Mouse (Mus musculus) heart, embryonic 13.5 days (tissue): ENCODE data around the gene Olfr1344. TPM values are rescaled to one million over a fixed set of nuclear protein-coding genes. Genes with fewer than 3 reads are reported as not detected.

Source experiments
- ATAC-seq: fragments of 200-750 bp; cut with Nextera tagmentation; 2 replicates; pipeline ENCODE4 v1.8.0; 2017; ENCODE audit warnings: moderate TSS enrichment; ENCODE audit not compliant: insufficient number of reproducible peaks, low FRiP score, low TSS enrichment; ENCODE audit errors: extremely low read depth
- H3K27ac ChIP-seq: fragments of 300-500 bp; sonication (generic); replicated peaks from 2 replicates; pipeline ENCODE4 v1.5.1; 2015; ENCODE audit warnings: moderate library complexity, mild to moderate bottlenecking, inconsistent platforms
- H3K27me3 ChIP-seq: fragments of 300-500 bp; sonication (generic); replicated peaks from 2 replicates; pipeline ENCODE4 v1.6.1; 2015; ENCODE audit warnings: mild to moderate bottlenecking, inconsistent platforms
- H3K36me3 ChIP-seq: fragments of 300-500 bp; sonication (generic); 2 replicates; pipeline ENCODE4 v1.6.1; 2015; ENCODE audit warnings: mild to moderate bottlenecking, inconsistent platforms
- H3K4me1 ChIP-seq: fragments of 300-500 bp; sonication (generic); 2 replicates; pipeline ENCODE4 v1.6.1; 2015; ENCODE audit warnings: inconsistent platforms
- H3K4me2 ChIP-seq: fragments of 300-500 bp; sonication (generic); 2 replicates; pipeline ENCODE4 v1.6.1; 2015; ENCODE audit warnings: inconsistent platforms, mild to moderate bottlenecking, moderate library complexity
- H3K4me3 ChIP-seq: fragments of 300-500 bp; sonication (generic); 2 replicates; pipeline ENCODE4 v1.5.1; 2015; ENCODE audit warnings: moderate library complexity, mild to moderate bottlenecking, inconsistent platforms
- H3K9ac ChIP-seq: fragments of 300-500 bp; sonication (generic); 2 replicates; pipeline ENCODE4 v1.6.1; 2015; ENCODE audit warnings: inconsistent platforms, mild to moderate bottlenecking, moderate library complexity
- H3K9me3 ChIP-seq: fragments of 300-500 bp; sonication (generic); 2 replicates; pipeline ENCODE4 v1.6.1; 2016; ENCODE audit warnings: inconsistent platforms
- WGBS: fragments of 180-500 bp; shearing (Covaris S2); methylation state at CpG from one replicate; pipeline ENCODE4 v1.1.7; 2015; ENCODE audit warnings: mixed read lengths; 5-methylcytosine and 5-hydroxymethylcytosine counted together
- polyA plus RNA-seq: library from polyadenylated mRNA; unstranded; fragments of >200 nt; fragmentation: Nextera tagmentation; extraction: Ambion mirVana; gene quantifications from 2 replicates; pipeline ENCODE4 v1.2.1, GENCODE M21; 2015

The Olfr1344 gene
- not detected in 2 replicates for polyA plus RNA-seq

DNA sequence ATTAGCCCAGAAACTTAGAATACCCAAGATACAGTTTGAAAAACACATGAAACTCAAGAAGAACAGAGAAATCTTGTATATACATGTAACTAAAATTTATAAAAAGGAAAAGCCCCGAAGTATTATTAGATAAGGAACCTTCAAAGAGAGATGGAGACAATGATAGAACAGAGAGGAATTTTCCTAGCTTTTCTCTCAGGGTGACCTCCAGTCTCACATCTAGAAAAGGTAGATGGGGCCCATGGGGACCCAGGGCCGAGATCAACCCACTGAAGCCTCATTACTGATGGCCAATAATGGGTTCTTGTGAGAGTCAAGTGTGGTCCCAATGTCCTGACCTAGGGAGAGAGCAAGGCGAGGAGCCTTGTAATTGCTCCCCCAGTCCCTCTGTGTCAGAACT lies at the start of gene Olfr1344:
Gene Olfr1344 (plus strand): TSS at position 301 of the 400 bp plus-strand sequence.
- Histone ChIP-seq H3K4me3 (no peak within 1 kb of the TSS), H3K9me3 (no peaks in the 10 kb centered on the region; the same call in 1 of the 2 replicates), H3K27me3 (no peaks in the 10 kb centered on the region), H3K4me2 (no peak within 1 kb of the TSS), H3K4me1 (no peaks in the 10 kb centered on the region), H3K27ac (no peak within 1 kb of the TSS), H3K9ac (no peak within 1 kb of the TSS), H3K36me3 (no peaks in the 10 kb centered on the region)
- WGBS: 60% methylated on average over 3 of the region's 3 CpGs
- ATAC-seq: no peak

DNA sequence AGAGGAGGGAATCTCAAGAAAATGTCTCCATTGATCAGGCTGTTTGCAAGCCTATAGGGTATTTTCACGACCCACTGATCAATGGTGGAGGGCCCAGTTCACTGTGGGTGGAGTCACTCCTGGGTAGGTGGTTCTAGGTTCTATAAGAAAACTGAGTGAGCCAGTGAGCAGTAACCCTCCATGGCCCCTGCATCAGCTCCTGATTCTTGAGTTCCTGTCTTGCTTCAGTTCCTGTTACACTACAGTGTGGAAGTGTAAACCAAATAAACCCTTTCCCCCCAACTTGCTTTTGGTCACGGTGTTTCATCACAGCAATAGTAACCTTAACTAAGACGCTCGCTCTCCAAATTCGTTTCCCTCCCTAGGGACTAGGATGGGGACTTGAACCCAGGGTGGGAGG lies 49.5 kb upstream of the Olfr1344 start:
- ATAC-seq: no peak
- Histone ChIP-seq H3K9me3 (no peaks in the 10 kb centered on the region; the same call in 1 of the 2 replicates), H3K27ac (no peak overlapping the region), H3K27me3 (no peaks in the 10 kb centered on the region), H3K36me3 (peaks cover 67% of the 10 kb centered on the region), H3K4me3 (no peak overlapping the region), H3K4me1 (peaks cover 5% of the 10 kb centered on the region), H3K4me2 (no peak overlapping the region), H3K9ac (no peak overlapping the region)
- 82% methylated on average over 5 of the region's 5 CpGs for WGBS

DNA sequence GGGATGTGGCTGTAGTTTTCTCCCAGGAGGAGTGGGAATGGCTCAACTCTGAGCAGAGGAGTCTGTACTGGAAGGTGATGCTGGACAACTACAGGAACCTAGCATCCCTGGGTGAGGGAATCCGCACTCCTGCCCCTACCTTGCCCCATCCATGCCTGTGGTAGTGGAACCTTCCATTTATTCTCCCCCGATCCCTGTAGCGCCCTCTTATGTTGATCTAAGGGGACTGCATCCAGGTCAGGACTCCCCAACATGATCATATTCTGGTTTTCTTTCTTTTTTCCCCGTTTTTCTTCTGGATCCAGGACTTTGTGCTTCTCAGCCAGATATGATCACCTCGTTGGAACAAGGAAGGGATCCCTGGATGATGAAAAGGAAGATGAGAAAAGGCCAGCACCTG lies 49.0 kb upstream of the Olfr1344 start:
- 0 out of 2 replicates have a peak, but pooled peaks cover under 1% of the 10 kb centered on the region for H3K4me1 ChIP-seq
- 57% methylated on average over 5 of the region's 5 CpGs for WGBS
- no peak for ATAC-seq

GRCm38 (mm10) chr7:6397996-6398975 lies 40.2 kb upstream of the Olfr1344 start, which contains the start of gene Smim17:
Gene Smim17, plus strand, starts transcription at chr7:6398715.
- no peak for ATAC-seq
- Histone ChIP-seq H3K9me3 (peaks cover 2% of the 10 kb centered on the region; the same call in 1 of the 2 replicates), H3K9ac (peak within 1 kb of the TSS; percentile 77), H3K27ac (no peak within 1 kb of the TSS), H3K27me3 (no peaks in the 10 kb centered on the region), H3K4me2 (peak within 1 kb of the TSS; percentile 74), H3K36me3 (peaks cover 30% of the 10 kb centered on the region), H3K4me3 (peak within 1 kb of the TSS; percentile 60), H3K4me1 (peaks cover 9% of the 10 kb centered on the region; the same call in 1 of the 2 replicates)
- 23% methylated on average over 25 of the region's 25 CpGs for WGBS

More for the DNA sequence above, 49.0 kb upstream of the Olfr1344 start:
- no peaks in the 10 kb centered on the region for H3K27me3 ChIP-seq
- peaks cover 71% of the 10 kb centered on the region for H3K36me3 ChIP-seq
- no peak overlapping the region for H3K4me3 ChIP-seq
- no peak overlapping the region for H3K4me2 ChIP-seq
- H3K27ac ChIP-seq: no peak overlapping the region
- no peak overlapping the region for H3K9ac ChIP-seq
- peaks cover under 1% of the 10 kb centered on the region; the same call in 1 of the 2 replicates for H3K9me3 ChIP-seq

GRCm38 (mm10) chr7:6410043-6410442 lies 28.4 kb upstream of the Olfr1344 start, which contains the start of gene Gm20715:
Gene Gm20715, plus strand, starts transcription at chr7:6410277.
- Histone ChIP-seq H3K27ac (no peak within 1 kb of the TSS), H3K9me3 (peaks cover 4% of the 10 kb centered on the region), H3K36me3 (no peaks in the 10 kb centered on the region), H3K27me3 (peaks cover 6% of the 10 kb centered on the region), H3K4me3 (no peak within 1 kb of the TSS), H3K4me1 (no peaks in the 10 kb centered on the region), H3K4me2 (no peak within 1 kb of the TSS), H3K9ac (no peak within 1 kb of the TSS)
- ATAC-seq: peak; percentile 66; the same call in 1 of the 2 replicates
- 1% methylated on average over 17 of the region's 17 CpGs for WGBS

GRCm38 (mm10) chr7:6414626-6415441 lies 23.7 kb upstream of the Olfr1344 start:
- no peak for ATAC-seq
- Histone ChIP-seq H3K4me3 (no peak overlapping the region), H3K4me2 (no peak overlapping the region), H3K9ac (no peak overlapping the region), H3K27ac (no peak overlapping the region), H3K27me3 (peaks cover 16% of the 10 kb centered on the region), H3K36me3 (no peaks in the 10 kb centered on the region), H3K4me1 (no peaks in the 10 kb centered on the region), H3K9me3 (peaks cover 4% of the 10 kb centered on the region)
- WGBS: 7% methylated on average over 21 of the region's 22 CpGs

GRCm38 (mm10) chr7:6415442-6415787 lies 23.1 kb upstream of the Olfr1344 start:
- Histone ChIP-seq H3K27ac (no peak overlapping the region), H3K4me1 (no peaks in the 10 kb centered on the region), H3K9me3 (peaks cover 4% of the 10 kb centered on the region), H3K4me2 (no peak overlapping the region), H3K36me3 (no peaks in the 10 kb centered on the region), H3K9ac (no peak overlapping the region), H3K27me3 (peaks cover 16% of the 10 kb centered on the region), H3K4me3 (no peak overlapping the region)
- ATAC-seq: no peak
- 14% methylated on average over 8 of the region's 8 CpGs for WGBS

- H3K27me3 ChIP-seq: peaks cover 11% of the 10 kb centered on the region
- 0 out of 2 replicates have a peak, but pooled peaks cover 6% of the 10 kb centered on the region for H3K9me3 ChIP-seq
- H3K9ac ChIP-seq: no peak overlapping the region
- no peak for ATAC-seq
- no peaks in the 10 kb centered on the region for H3K36me3 ChIP-seq
- H3K4me2 ChIP-seq: no peak overlapping the region
- H3K27ac ChIP-seq: no peak overlapping the region
- H3K4me3 ChIP-seq: no peak overlapping the region
- 76% methylated on average over 6 of the region's 6 CpGs for WGBS
- H3K4me1 ChIP-seq: no peaks in the 10 kb centered on the region
Observed at GRCm38 (mm10) chr7:6419894-6420293, 18.6 kb upstream of the Olfr1344 start.

DNA sequence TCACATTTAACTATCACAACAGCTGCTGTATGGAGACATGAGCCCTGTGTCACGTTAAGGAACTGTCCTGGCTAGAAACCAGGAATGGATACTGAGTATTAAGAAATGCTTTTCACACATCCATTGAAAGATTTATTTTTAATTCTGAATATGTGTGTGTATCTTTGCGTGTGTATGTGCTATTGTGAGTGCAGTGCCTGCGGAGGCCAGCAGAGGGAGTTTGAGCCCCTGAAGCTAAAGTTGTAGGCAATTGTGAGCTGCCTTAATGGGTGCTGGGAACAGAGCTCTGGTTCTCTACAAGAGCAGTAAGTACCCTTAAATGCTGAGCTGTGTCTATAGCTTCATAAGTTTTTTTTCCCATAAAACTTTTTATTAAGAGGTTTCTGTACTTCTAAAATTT lies 9.1 kb upstream of the Olfr1344 start:
- Histone ChIP-seq H3K9ac (no peak overlapping the region), H3K4me3 (no peak overlapping the region), H3K27ac (no peak overlapping the region), H3K4me2 (no peak overlapping the region), H3K36me3 (no peaks in the 10 kb centered on the region), H3K9me3 (peaks cover 5% of the 10 kb centered on the region), H3K27me3 (no peaks in the 10 kb centered on the region), H3K4me1 (no peaks in the 10 kb centered on the region)
- WGBS: 78% methylated on average over 3 of the region's 3 CpGs
- no peak for ATAC-seq

GRCm38 (mm10) chr7:6430342-6430741 lies 8.1 kb upstream of the Olfr1344 start:
- Histone ChIP-seq H3K27ac (no peak overlapping the region), H3K27me3 (no peaks in the 10 kb centered on the region), H3K4me3 (no peak overlapping the region), H3K9ac (no peak overlapping the region), H3K4me1 (no peaks in the 10 kb centered on the region), H3K36me3 (no peaks in the 10 kb centered on the region), H3K9me3 (peaks cover 5% of the 10 kb centered on the region), H3K4me2 (no peak overlapping the region)
- ATAC-seq: no peak
- WGBS: 40% methylated on average over 2 of the region's 2 CpGs

- H3K27ac ChIP-seq: no peak overlapping the region
- 42% methylated on average over 2 of the region's 2 CpGs for WGBS
- no peaks in the 10 kb centered on the region for H3K27me3 ChIP-seq
- ATAC-seq: no peak
- no peak overlapping the region for H3K4me2 ChIP-seq
- H3K4me3 ChIP-seq: no peak overlapping the region
- no peaks in the 10 kb centered on the region for H3K36me3 ChIP-seq
- no peak overlapping the region for H3K9ac ChIP-seq
- no peaks in the 10 kb centered on the region for H3K4me1 ChIP-seq
- no peaks in the 10 kb centered on the region; the same call in 1 of the 2 replicates for H3K9me3 ChIP-seq
Observed at GRCm38 (mm10) chr7:6441173-6441572, 2.7 kb downstream of the Olfr1344 start.
